Mouse (Mus musculus) mouse trophoblast stem cell (cell line): Measurements from ENCODE around the gene Snrnp35.
"Not testable (repeated sequence)": the region's sequence is repeated elsewhere in the genome, so short reads cannot be mapped to it uniquely, and the experiment has no call there.

Source experiments
- in situ Hi-C, 2 experiments: fragments of 300-500 bp; cut with MseI, MboI; formaldehyde crosslinking; loops; 2 replicates in 1 of 2; 3 replicates in 1 of 2; pipeline ENCODE4 v1.15.1; 2025

The Snrnp35 gene

DNA sequence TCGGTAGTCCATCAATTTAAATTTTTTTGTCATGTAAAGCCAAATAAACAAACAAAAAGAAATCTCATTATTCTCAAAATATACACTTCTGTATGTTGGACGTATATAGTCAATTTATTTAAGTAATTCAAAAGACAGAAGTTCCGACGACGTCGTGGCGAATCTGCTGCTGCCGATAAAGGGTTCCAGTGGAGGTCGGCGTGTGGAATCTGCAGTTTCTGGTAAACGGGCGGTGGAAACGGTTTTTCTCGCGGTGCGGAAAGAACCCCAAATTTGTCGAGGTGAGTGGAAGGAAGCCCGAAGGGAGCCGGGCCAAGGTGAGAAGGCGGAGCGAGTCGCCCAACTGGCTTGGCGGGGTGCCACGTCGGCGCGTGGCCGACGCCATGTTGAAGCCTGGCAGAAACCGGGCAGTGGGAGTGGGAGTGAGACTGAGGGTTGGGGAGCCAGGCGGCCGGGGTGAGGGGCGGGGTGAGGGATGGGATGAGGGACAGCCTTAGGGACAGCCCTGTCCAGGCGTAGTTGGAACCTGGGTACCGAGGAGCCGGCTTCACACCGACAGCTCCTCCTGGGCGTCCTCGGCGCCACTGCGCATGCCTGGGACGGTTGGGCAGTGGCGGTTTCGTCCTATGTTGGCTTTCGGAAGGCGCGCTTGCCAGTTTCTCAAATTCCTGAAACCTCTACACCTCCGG lies at the start of gene Snrnp35:
Gene Snrnp35, plus strand, starts transcription at position 169 of the 689 bp plus-strand sequence.
- in situ Hi-C loops: loop anchor here in 1 of 2 experiments (10.0 kb wide), 1 partner anchor 48 kb away; the partner anchor contains the start of gene Kmt5a

DNA sequence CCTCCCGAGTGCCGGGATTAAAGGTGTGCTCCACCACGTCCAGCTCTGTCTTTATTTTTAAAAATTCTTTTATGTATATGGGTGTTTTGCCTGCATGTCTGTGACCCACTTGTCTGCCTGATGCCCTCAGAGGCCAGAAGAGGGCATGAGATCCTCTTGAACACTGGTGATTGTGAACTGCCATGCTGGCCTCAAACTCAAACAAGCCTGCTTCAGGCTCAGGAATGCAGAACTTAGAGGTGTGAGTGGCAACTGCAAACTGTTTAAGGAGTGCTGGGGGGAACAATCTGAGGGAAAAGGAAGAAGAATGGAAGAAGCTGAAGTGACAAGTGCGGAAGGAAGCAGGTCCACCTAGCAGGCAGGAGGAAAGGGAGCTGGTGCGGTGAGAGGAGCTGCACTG lies 44.7 kb upstream of the Snrnp35 start:
- in situ Hi-C loops: loop anchor here (10.0 kb wide), 2 partner anchors 47 to 97 kb away; partner anchors contain the start of genes Rilpl1 (in 1 of the 2) and Snrnp35 (in 1 of the 2)

DNA sequence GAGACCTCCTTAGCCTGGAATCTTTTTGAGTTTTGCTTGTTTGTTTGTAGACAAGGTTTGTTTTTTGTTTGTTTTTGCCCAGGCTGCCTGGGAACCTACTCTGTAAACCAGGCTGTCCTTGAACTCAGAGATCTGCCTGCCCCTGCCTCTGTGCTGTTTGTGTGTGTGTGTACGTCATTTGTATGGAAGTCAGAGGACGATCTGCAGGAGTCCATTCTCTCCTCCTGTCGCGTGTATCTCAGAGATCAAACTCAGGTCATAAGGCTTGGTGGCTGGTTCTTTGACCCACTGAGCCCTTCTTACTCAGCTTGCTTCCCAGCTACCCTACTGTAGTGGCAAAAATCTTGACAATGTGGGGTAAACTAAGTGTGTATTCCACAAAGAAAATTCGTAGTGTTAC lies 44.2 kb upstream of the Snrnp35 start:
- in situ Hi-C loops: loop anchor here (10.0 kb wide), 2 partner anchors 46 to 96 kb away; partner anchors contain the start of genes Rilpl1 (in 1 of the 2) and Snrnp35 (in 1 of the 2)

DNA sequence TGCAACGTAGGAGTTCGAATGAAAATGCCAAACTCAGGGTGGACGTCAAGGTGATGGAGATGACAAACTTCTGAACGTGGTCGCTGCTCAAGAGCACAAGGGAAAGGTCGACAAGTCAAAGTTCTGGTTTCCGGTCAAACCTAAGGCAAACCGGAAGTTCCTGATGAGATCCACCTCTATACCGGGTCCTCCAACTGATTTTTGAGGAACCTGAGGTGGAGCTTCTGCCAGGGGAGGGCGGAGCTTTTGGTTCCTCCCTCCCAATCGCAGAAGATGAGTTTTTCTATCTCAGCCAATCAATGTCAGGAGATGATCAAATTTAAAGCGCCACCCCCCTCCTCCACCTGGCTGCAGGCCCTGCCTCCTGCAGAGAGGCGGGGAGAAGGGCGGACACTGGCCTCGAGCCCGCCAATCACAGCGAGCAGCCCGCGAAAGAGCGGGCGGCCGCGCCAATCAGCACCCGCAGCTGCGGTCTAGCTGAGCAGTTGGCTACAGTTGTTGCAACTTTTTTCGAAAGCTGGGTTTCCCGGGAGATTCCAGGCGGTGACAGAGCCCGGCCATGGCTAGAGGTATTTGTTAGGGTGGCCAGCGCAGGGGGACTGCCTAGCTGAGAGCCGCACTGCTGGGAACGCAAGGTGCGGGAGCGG lies 43.4 kb upstream of the Snrnp35 start, which contains the start of gene Kmt5a:
Gene Kmt5a, plus strand, starts transcription at position 484 of the 647 bp plus-strand sequence.
- in situ Hi-C loops: loop anchor here (5.0 to 10.0 kb wide), 3 partner anchors 38 to 95 kb away; partner anchors contain the start of genes Rilpl1 (in 1 of the 2), Rilpl2 (in 1 of the 2) and Snrnp35 (in 1 of the 2)

DNA sequence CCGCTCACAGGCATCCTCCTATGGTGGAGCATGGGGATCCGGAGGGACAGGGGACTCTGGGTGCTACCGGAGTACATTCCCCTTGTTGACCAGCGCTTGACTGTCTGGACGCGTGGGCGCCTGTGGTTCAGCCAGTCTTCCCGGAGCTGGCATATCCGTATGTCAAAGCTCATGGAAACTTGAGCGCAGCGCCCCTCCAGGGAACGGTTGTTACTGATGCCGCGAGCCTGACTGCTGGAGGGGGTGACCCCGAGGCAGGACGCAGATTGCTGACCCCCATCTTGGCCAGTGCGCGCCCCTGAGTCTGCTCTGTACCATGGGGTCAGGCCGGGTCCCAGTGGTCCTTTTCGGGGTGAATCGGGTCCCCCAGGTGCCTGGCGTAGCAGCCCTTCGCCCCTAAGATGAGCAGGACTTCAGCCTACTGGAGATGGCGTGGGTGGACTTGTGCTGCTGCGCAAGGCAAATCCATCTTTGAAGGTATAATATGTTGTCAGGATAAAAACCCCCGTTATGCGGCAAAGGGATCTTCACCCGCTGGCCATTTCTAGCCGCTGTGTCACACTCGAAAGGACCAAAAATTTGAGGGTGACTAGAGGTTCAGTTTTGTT lies 42.7 kb upstream of the Snrnp35 start:
- in situ Hi-C loops: loop anchor here in 1 of 2 experiments (5.0 kb wide), 1 partner anchor 37 kb away; the partner anchor contains the start of gene Rilpl2

DNA sequence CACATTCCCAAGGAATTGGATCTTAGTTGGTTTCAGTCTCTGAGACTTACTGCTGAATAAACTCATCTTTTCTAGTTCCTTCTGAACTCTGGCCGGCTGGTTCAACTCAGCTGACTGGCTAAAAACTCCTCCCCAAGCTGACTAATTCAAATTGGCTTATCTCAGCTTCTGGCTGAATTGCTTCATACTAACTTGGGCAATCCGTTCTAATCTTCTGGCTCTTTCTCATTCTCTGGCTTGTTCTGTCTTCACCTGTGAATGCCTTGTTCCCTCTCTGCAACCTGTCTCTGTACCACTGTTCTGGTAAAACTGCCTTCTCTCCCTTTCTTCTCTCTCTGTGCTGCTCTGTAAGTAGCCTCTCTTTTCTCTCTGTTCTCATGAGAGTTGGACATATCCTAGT lies 40.3 kb upstream of the Snrnp35 start:
- in situ Hi-C loops: loop anchor here in 1 of 2 experiments (5.0 kb wide), 1 partner anchor 35 kb away; the partner anchor contains the start of gene Rilpl2

DNA sequence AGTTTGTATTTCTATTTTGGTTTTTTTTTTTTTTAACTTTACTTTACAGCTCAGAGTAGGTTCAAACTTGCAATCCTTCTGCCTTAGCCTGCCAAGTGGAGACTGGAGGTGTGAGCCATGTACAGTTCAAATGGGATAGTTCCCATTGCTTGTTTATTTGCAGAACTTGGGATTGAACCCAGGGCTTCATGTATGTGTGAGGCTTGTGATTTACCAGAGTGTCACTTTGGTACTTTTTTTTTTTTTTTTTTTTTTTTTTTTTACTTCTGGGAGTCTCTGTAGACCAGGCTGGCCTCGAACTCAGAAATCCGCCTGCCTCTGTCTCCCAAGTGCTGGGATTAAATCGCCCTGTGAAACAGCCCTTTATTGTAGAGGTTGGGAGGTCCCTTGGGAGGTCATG lies 38.7 kb upstream of the Snrnp35 start:
- in situ Hi-C loops: loop anchor here in 1 of 2 experiments (5.0 kb wide), 1 partner anchor 33 kb away; the partner anchor contains the start of gene Rilpl2

DNA sequence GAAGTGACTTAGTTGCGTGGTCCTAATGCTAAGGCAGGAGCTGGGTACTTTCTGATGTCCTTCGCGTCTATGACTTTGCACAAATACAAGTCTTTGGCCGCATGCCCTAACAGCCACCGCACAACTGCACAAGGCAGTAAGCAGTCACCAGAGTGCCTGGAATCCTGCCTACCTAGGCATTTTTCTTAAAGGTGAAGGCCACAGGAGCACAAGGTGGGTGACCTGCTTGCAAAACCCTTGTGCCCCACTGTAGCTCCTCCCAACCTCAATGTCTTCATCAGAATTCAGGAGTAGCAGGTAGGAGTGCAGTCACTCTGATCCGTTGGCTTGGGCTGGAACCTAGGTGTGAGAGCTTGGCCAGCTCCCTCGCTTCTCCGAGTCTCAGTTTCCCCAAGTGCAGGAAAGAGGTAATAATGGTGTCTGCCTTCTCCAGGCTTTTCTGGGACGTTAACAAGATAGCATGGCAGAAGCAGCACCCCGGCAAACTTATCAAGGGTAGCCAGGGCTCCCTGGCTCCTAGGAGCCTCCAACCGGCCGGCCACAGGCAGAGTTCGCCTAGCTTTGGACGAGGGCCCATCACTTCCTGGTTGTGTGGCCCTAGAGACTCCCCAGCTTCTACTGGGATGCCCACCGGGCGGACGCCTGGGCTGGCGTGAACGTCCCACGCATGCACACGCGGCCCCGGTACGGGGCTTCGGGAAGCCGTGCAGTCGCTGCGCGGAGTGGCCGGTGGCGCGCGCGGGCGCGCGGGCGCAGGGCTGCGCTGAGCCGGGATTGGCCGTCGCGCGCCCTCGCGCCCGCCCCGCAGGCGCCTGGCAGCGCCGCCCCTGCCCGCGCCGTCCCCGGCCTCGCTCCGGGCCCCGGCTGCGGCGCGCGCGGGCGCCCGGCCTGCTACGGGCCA lies 38.0 kb upstream of the Snrnp35 start:
- in situ Hi-C loops: loop anchor here in 1 of 2 experiments (5.0 kb wide), 1 partner anchor 32 kb away; the partner anchor contains the start of gene Rilpl2

DNA sequence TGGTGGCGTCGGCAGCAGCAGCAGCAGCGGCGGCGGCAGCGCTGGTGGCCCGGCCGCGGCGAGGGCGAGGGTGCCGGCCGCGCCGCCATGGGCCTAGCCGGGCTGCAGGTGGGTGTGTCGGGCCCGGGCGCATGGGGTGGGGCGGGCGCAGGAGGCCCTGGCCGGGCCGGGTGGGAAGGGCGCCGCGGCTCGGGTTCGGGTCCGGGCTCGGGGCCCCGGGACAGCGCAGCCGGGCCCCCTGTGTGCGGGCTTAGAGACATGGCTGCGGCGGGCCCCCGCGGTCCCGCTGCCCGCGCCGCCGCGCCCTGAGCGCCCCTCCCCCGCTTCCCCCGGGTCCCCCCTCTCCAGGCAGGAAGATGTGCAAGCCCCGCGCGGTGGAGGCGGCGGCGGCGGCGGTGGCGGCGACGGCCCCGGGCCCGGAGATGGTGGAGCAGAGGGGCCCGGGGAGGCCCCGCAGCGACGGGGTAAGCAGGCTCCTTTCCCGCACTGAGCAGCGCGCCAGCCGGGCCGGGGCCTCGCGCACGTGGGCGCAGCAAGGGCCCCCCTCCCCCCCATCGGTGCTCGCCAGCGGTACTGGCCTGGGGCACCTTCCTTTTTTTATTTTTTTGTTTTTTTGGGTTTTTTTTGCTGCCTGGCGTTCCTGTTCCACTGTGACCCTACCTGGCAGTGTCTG lies 37.2 kb upstream of the Snrnp35 start:
- in situ Hi-C loops: no loop called here

DNA sequence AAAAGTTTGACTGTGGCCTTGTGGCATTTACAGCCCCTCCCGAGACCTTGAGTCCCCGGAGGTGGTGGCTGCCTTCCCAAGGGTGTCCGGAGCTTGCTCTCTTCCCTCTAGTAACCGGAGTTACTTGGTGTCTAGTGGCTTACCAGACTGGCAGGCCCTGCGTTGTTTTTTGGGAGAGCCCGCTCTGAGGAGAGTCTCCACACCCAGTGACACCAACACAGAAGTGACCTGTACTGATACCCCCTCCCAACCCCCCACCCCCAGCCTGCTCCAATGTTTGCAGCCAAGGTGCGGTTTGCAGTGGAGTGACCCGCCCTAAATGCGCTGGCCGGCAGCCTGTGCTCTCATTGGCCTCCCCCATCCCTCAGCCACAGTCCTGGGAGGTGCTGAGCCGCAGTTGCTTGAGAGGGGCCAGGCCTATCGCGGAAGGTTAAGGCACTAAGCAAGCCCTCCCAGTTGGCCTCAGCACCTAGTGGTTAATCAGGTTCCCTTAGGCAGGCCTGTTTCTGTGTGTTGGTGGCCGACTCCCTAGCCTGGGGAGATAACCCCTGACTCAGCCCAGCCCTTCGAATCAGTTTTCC lies 36.5 kb upstream of the Snrnp35 start:
- in situ Hi-C loops: no loop called here

DNA sequence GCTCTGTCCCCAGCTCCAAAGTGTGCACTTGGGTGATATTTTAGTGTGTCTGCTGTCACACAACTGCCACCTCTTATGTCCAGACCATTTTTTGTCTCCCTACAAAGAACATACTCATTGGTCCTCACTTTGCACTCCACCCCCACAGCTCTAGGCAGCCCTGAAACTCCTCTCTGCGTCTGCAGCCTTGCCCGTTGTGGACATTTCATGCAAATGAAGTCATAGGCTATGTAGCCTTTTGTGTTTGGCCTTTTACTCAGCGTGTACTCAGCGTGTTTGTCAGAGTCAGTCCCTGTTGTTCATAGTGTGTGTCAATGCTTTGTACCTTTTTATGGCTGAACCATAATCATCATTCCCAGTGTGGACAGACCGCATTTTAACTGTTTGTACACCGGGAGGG lies 33.4 kb upstream of the Snrnp35 start:
- in situ Hi-C loops: no loop called here

DNA sequence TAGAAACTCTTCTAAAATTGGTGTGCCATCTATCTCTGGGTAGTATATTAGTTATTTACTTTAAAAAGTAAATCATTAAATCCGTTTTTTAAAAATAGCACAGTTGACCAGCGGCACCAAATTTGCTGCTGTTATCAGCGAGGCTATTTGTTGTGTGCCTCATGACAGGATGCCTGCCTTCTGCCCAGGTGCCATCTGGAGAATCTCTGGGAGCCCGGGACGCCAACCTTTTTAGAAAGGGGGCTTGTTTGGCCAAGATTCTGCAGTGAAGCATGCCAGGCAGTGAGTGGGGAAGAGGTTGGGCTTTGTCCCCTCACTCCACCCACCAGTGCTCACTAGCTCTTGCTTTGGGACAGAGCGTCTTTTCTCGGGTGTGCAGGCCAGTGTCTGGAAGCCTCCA lies 32.9 kb upstream of the Snrnp35 start:
- in situ Hi-C loops: no loop called here

DNA sequence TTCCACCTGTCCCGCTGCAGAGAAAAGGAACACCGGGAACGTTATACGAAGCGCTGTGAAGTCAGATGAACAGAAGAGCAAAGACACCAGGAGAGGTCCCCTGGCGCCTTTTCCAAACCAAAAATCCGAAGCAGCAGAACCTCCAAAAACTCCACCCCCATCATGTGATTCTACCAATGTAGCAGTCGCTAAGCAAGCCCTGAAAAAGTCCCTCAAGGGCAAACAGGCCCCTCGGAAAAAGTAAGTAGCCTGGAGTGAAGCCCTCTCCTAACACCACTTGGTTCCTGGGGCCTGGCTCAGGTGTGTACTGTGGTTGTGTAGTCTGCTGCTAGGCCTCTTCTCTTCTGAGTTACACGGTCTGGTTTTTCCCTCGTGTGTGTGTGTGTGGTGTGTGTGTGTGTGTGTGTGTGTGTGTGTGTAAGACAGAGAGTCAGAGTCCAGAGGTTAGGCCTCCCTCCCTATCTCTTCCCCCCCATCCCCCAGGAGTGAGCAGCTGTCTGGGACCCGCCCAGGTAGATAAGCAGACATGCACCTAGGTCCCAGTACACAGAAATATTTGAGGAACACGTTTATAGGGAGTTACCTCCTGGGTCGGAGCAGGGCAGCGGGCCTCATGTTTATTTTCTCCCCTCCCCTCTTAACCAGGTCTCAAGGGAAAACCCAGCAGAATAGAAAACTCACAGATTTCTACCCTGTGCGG lies 32.1 kb upstream of the Snrnp35 start:
- in situ Hi-C loops: no loop called here

DNA sequence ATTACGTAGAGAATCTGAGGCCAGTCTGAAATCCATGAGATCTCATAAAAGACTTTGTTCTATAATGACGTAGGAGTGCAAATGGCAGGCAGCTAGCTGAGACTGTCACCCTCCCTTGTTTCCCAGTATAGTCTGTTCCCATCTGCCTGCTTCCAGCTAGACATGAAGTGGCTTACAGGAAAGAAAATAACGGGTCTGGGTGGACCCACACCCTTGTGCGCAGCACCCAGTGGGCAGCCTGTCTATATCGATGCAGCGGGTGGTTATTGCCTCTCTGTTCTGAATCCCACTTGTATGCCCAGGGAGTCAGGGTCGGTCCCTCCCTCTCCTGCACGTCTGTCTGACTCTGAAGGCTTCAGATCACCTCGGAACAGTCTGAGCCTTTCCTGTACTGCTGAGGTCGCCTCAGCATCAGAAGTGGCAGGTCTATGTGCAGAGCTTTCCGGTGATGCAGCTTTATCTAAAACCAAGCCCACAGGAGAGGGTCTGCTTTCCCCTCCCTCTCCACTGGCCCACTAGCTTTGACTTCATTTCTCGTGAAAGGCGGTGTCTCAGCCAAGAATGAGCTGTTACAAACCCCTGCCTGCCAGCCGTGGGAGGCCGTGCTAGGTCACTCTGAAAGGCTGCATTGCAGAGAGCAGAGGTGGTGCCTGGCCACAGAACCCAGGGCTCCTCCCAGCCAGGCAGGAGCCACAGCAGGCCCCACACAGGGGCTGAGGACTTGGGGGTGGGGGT lies 30.3 kb upstream of the Snrnp35 start:
- in situ Hi-C loops: no loop called here

DNA sequence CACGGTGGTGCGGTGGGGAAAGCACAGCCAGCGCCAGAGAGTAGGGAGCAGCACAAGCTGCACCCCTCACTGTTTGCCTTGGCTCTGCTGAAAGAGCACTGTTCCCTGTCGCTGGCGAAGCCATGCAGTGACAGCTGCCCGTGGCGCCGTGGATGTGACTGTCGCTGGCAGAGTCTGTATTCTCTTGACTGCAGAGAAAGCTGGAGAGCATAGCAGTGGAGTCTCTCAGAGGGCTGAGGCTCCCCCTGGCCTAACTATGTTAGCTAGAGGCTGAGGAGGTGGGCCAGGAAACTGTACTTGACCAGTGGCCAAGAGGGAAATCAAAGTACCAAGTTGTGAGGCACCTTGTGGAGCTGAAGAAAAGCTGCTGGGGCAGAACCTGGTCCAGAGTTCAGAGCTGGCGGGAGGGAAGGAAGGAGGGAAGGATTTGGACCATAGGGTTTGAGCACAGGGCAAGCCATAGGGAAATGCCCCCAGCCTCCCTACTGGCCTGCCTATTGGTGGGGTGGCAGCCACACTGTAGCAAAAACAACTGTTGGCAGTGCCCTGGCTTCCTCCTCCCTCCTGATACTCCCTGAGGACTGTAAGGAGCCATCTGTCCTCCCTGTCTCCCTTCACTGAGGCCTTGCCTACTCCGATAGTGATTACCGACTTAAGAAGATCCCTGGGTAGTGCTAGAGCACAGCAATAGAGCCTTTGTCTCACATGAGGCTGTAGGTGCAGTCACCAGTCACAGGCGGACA lies 29.4 kb upstream of the Snrnp35 start:
- in situ Hi-C loops: no loop called here

DNA sequence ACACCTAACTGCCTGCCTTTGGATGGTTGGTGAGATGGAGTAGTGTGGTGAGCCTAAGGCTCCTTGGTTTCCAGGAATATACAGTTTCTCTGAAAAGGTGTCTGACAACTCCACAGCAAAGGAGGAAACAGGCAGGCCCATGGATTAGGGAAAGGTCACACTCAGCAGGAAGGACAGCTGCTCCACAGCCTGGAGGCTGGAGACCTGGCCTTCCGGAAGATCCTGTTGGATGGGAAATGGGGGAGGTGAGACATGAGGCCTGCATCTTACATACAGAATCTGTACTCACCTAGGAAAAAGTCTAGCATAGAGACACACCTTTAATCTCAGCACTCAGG lies 28.9 kb upstream of the Snrnp35 start:
- in situ Hi-C loops: no loop called here

DNA sequence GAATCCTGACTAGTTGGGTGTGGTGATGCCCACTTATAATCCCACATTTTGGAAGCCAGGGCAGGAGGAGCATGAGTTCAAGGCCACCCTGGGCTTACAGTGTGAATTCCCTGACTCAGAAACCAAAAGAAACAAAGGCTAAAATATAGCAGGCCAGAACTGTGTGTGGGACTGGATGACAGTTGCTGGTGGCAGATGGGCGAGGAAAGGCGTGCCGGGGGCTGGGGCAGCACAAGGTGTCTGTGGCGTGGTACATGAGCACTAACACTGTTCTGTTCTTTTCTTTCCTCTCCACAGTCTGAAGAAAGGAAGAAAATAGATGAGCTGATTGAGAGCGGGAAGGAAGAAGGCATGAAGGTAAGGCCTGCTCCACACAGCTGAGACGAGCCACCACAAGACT lies 26.2 kb upstream of the Snrnp35 start:
- in situ Hi-C loops: no loop called here

DNA sequence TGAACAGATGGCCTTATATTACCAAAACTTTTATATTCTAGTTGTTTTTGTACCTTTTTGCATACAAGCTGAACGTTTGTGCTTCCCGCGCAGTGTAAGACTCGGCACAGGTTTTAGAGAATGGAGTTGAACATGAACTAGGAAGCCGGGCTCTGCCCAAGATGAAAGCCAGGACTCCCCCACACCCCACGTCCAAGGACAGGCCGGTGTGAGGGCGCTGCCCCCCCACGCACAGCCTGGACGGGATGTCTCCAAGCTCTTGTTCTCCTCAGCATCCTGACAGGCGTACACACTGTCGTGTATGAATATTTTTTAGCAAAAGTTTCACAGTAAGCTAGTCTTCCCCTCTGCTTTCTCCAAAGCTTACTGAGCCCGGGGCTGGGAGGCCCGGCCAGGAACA lies 22.0 kb upstream of the Snrnp35 start:
- in situ Hi-C loops: not testable (repeated sequence)
